Mouse (Mus musculus) thymus, postnatal 36 days (tissue): Measurements from ENCODE around the gene Mogat1.
"Not testable (repeated sequence)": the region's sequence is repeated elsewhere in the genome, so short reads cannot be mapped to it uniquely, and the experiment has no call there.

Source experiments
- DNase-seq, 2 experiments: peaks; one replicate each; pipeline ENCODE4 v3.0.0; 2022; ENCODE audit warnings: mixed read lengths in 2 of 2

Gene Mogat1

DNA sequence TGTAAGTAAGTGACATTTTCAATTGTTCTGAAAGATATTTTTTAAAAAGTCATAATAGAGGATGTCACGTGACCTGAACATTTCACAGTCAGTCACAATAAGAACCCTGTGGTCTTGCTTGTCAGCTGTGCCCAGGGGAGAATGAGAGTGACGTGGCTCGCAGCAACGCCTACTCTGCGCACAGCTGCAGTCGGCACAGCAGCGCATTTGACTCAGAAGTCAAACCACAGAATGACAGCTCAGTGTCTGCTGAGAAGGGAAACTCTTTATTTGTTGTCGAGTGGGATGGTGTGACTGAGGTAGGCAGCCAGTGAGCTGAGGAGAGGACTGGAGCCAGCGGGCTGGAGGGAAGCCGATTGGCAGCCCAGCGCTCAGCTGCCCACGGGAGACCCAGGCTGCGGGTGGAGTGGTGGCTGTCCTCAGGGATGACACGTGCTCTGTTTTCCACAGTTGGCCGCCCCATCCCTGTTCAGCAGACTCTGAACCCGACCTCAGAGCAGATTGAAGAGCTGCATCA, 26.8 kb downstream of the Mogat1 start:
- DNase-seq: peak; percentile 74 to 88

DNA sequence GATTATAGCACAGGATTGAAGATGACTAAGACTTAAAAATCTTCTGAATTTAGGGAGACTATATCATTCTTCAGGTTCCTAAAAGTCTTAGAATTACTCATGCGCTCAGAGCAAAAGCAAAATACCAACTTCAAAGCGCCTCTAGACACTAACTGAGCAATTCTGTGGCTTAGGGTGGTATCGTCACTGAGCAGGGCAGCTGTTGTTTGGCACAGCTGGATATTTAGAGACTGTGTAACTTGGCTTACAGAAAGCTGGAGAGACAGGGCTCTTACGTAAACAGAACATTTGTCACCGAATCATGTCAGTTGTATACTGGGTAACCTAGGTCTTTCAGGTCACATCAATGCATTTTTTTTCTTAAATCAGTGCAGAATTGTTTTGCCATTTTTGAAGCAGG, 27.6 kb downstream of the Mogat1 start:
- peak in 1 of 2 experiments; percentile 26 for DNase-seq

DNA sequence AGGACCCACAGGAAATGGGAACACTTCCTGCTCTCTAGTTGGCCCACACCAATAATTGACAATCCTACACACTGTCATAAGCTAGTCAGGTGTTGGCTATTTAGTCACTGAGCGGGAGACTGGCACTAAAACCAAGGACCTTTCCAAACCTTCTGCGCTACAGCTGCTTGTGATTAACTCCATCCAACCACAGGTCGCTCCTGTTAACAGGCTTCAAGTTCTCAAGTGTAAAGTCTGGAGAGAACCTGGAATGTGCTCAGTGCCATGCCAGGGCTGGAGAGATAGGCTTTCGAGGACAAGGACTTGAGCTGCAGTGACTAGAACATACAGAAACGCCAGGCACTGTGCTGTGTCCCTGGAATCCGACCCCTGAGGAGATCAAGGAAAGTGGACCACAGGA, 28.4 kb downstream of the Mogat1 start:
- no peak for DNase-seq

DNA sequence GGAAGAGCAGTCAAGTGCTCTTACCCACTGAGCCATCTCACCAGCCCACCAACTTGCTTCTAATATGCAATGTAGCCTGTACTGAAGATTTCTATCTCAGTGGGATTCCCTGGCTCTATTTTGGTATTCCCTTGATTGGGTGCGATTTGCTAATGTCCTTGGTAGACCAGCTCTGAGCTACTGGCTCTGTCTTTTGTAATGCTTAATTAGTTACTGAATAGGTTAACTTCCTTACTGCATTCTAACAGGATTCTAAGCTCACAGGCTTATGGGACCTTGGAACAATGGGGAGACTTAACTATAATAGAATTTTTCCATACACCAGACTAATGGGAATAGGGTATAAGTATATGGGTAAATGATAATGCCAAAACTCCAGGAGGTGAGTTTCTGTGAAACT, 32.8 kb downstream of the Mogat1 start:
- DNase-seq: not testable (repeated sequence)

DNA sequence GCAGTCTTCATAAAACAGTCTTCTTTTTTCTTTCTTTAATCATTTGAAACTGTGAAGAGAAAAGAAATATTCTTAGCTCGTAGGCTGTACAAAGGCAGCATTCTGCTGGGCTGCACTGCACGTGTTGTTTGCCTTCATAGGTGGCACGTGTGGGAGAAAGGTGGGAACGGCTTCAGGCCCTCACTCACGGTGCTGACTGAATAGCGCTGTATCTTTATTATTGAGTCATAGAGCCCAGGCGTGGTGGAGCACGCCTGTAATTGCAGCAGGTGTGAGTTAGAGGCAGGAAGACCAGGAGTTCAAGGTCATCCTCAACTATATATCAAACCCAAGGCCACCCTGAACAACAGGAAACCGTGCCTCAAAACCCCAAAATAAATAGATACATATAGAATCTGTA, 35.5 kb downstream of the Mogat1 start:
- DNase-seq: no peak

DNA sequence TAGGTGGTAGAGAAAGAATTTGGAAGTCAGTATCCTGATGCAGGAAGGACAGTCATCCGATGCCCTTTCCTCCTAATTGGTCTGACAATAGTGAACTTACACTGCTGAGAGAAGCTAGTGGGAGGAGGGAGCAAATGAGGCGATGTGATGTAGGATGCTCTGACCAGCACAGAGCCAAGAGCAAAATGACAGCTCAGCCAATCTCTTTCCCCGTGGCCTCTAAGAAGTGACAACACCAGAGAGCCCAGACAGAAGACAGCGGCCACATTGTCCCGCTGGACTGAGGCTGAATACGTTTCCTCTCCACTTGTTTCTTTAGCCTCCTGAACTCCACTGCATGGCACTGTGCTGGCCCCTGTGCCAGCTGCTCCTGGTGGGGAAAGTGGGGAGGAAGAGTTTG, 38.2 kb downstream of the Mogat1 start:
- no peak for DNase-seq

DNA sequence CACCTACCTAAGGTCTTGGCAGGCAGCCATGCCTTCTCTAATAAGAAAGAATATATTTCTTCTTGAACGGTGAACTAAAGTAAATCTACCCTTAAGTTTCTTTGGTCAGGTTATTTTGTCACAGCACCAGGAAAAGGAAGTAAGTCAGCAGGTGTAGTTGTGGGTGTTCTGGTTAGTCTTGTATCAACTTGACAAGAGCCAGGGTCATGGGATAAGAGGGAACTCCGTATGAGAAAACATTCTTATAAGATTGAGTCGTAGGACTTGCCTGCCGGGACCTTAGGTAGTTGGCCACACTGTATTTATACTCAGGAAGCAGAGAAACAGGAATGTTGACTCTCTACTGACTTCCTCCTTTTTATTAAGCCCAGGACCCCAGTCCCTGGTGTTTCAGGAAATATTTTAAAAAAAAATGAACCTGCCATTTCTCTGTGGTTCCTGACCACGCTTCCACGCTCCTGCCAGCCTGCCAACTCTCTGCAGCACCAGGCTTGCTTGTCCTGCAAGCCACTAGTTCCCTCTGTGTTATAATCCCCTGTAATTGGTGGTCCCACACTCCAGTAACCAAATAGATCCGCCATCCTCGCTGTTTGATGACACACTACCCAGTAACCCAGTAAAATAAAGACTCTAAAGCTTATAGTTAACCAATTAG, 43.3 kb downstream of the Mogat1 start:
- no peak for DNase-seq

DNA sequence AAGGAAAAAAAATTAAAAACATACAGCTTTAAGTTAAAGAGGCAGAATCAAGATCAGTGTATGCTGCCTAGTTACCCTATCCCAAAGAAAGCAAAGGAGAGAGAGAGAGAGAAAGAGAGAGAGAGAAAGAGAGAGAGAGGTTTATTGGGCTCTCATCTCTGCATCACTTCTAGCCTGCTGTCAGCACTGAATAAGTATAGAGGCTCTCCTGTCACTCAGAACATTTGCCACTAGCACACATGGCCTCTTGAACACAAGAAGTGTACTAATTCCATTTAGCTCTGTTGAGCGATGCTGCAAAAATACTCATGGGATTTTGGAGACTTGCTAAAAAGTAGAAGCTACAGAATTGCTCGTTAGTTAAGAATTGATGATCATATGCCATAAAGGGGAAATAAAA, 56.2 kb downstream of the Mogat1 start:
- DNase-seq: no peak

DNA sequence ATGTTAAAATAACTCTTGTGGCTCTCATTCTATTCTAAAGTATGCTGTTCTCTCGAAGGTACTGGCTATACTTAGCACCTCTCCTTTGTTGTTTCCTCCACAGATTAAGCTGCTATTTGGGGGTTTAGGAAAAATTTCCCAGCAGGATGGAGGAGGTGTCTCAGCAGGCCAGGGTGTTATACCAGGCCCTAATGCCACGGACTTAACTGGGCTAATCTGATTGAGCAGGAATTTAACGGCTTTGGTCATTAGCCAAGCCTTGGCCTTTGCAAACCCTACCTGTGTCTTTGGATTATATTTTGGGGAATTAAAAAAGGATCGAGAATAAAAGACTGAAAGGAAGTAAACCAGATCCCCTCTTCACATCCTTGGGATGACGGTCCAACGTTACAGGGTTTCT, 56.6 kb downstream of the Mogat1 start:
- no peak for DNase-seq

DNA sequence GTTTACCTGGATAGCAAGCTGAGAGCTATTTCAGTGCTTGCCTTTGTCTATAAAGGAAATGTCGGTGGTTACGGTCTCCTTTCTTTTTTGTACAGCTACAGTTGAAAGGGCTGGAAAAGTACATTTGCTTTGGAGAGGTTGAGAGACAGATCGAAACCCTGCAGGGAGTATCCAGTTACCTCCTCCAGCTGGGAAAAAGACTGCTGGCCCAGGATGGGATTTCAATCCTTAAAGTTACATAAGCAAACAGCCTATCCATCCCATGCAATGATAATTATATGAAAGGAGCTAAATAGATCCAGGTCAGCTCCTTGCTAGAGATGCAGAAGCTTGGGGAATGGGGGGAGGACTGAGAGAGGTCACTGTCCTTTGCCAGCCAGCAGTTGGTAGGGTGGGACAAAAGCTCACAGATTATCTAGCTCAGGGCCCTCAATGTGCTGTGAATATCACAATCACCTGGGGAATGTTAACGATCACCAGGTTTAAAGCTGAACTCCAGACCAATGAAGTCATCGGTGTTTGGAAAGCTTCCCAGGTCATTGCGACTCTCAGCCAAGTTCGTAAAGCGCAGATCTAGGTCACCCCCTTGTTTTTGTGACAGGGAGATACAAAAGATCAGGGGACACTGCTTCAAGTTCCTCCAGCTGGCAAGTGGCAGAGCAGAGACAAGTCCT, 57.2 kb downstream of the Mogat1 start:
- DNase-seq: no peak

DNA sequence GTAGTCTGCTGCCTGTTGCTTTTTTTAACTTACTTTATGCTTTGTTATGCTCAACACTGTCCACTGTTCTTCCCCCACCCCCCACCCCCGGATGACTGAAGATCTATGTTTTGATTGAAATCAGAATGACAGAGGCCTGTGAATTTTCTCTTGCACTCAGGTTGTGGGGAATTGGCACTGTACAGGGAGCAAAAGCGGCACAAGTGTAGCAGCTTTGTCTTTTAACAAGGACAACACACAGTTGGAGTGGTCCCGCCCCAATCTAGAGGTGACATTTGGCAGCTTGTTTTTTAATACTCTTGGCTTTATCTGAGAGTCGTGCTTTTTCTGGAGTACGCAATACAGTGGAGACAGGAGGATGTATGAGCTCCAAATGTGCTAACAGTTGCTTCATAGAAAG, 58.8 kb downstream of the Mogat1 start:
- DNase-seq: no peak

DNA sequence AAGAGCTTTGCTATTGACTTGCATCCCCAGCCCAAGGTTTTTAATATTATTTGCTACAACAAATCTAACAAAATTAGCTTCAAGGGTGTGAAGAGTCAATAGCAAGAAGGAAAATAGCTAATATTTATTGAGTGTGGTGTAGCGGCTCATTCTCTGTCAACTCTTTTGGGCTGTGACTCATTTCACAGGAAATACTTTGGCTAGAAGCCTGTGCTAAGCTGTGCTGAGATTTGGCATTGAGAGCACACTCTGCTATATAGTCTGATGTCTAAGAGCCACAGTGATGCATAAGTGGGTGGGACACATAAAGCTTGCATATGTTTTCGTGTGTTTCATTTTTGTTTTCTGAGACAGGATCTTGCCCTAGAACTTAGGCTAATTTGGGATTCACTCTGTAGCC, 74.3 kb downstream of the Mogat1 start:
- DNase-seq: no peak

DNA sequence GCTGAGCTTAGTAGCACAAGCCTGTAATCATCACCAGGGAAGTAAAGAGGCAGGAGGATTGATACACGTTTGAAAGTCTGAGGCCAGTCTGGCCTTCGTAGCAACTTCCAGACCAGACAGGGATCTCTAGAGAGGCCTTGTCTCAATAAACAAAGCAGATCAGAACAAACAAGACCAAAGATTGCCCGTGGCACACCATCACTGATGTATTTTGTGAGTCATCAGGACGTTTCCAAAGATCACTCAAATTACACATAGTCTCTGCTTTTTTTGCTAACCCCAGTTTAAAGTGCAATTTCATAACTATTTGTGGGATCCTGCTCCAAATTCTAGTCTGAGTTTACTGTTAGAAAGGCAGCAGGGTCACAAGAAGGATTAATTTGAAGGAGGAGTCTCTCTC, 76.2 kb downstream of the Mogat1 start:
- no peak for DNase-seq
